ENCODE assay signal across 8 mouse cellular contexts in genomic region chr8:3671980-3672491, GRCm38 (mm10). TPM values are rescaled to one million over a fixed set of nuclear protein-coding genes. Genes with fewer than 3 reads are reported as not detected.
A peak's percentile ranks its signal among the peaks of the same experiment; 100 is the strongest.
DNase-seq lines count a peak whose midpoint lies in the region; ATAC-seq and TF ChIP-seq lines count a peak whose summit lies in the region.

Gene Fcor (minus strand): TSS chr8:3672362.

- H3K36me3 ChIP-seq in hindbrain, embryonic 14.5 days (replicated peaks; ENCODE audit: control insufficient read depth, insufficient read depth), result no peaks in the 10 kb centered on the region

- POLR2A ChIA-PET in Patski (lab: Charles Lee), result interaction anchor here (1.0 to 1.9 kb wide), 3 partner anchors 51 to 163 kb away, joined by 3 to 4 read pairs (median 3); partner anchors contain the start of genes Pet100 and Xab2

- peak within 1 kb of the TSS; percentile 54 for H3K9ac ChIP-seq in hindbrain, embryonic 14.5 days

- DNase-seq in Patski (ENCODE audit: low read depth, low spot score), result no peak
- DNase-seq in cerebellum, postnatal 14 days, result peak; percentile 95 to 98
- DNase-seq in frontal cortex, postnatal 25 days (ENCODE audit: low spot score in 2 of 2), result peak; percentile 85 to 90
- DNase-seq in hindbrain, embryonic 14.5 days (ENCODE audit: low spot score), result peak; percentile 84
- peak; percentile 89 to 91 for DNase-seq in layer of hippocampus, postnatal 36 days
- peak; percentile 92 for DNase-seq in lung, postnatal 36 days
- DNase-seq in retina, postnatal 7 days (ENCODE audit: low read depth, low spot score), result peak; percentile 70
- DNase-seq in urinary bladder, adult 2 months (ENCODE audit: low spot score), result peak; percentile 69

- H3K4me2 ChIP-seq in hindbrain, embryonic 14.5 days (replicated peaks), result peak within 1 kb of the TSS; percentile 62

- WGBS in hindbrain, embryonic 14.5 days, result 0% methylated on average over 23 of the region's 23 CpGs

- ATAC-seq in Patski, result peak; percentile 52
- peak; percentile 88 for ATAC-seq in hindbrain, embryonic 14.5 days (ENCODE audit: low FRiP score)

- no peaks in the 10 kb centered on the region for H3K9me3 ChIP-seq in hindbrain, embryonic 14.5 days (ENCODE audit: control insufficient read depth, low read length)

- H3K4me1 ChIP-seq in hindbrain, embryonic 14.5 days (replicated peaks; ENCODE audit: control insufficient read depth, insufficient read depth, low read length), result no peaks in the 10 kb centered on the region

- no peaks in the 10 kb centered on the region for H3K27me3 ChIP-seq in Patski
- no peaks in the 10 kb centered on the region for H3K27me3 ChIP-seq in hindbrain, embryonic 14.5 days (ENCODE audit: control insufficient read depth, insufficient read depth, low read length)

- peak within 1 kb of the TSS; percentile 37 for H3K4me3 ChIP-seq in hindbrain, embryonic 14.5 days (replicated peaks; ENCODE audit: low read length)

- in situ Hi-C loops in Patski (cut with MboI; ENCODE audit: low pct_unique_long_range_greater_than_20kb), result loop anchor here (5.0 to 10.0 kb wide), 4 partner anchors 45 to 317 kb away; partner anchors contain the start of genes A430078G23Rik and Pcp2

- CTCF ChIA-PET in Patski (lab: Charles Lee), result interaction anchor here (0.7 to 4.4 kb wide), 23 partner anchors 9 to 208 kb away, joined by 3 to 41 read pairs (median 4); partner anchors contain the start of genes C330021F23Rik, Camsap3, Pet100 and Retn

- TF ChIP-seq CTCF in Patski (IDR thresholded peaks at IDR 0.05), result peak; percentile 93

- peak within 1 kb of the TSS; percentile 78 for H3K27ac ChIP-seq in hindbrain, embryonic 14.5 days

RNA-seq across cellular contexts. Expression of gene Fcor, which starts in this region (rescaled TPM):
- 4.6 TPM for polyA plus RNA-seq in Patski (2021)
- 14.9 and 23.1 TPM in 2 replicates for polyA plus RNA-seq in hindbrain, embryonic 14.5 days (2014; fragmentation: Nextera tagmentation; extraction: Ambion mirVana)
- 10 to 100 TPM; 18.8 to 26.5 TPM for total RNA-seq in layer of hippocampus, postnatal 36 days (2021)
- polyA plus RNA-seq in urinary bladder, adult 2 months (2012; rRNA removed), result 4.6 and 9.2 TPM in 2 replicates
